Mouse (Mus musculus): ENCODE measurements at regions not wholly inside any gene's neighbourhood (a gene's known extent, or its start where the extent isn't known, plus 50 kb on each side); places are given as distances from the start of the nearest gene placed in this dataset.

- DNase-seq (ENCODE audit: low read depth, low spot score): no peak
Observed at GRCm38 (mm10) chr7:71214500-71215055, 136.7 kb downstream of the Gm10295 start.

DNA sequence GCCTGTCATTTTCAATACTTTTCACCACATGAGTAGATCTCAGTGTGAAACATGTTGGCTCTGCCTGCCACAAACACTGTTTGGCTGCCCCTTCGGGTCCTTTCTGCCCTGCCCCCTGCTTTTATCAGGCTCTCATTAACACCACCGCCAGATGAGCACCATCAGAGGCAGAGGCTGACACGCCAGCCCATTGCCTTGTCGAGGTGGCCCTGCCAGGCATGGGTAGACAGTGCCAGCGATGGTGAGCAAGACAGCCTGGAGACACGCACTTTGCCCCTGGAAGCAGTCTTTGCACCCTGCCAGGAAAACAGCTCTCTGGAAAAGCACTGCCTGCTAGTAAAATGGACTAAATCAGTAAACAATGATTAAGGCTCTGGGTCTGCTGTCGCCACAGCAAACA, 158.2 kb downstream of the Gm10295 start:
- no peak for DNase-seq (ENCODE audit: low read depth, low spot score)

- no peak for DNase-seq (ENCODE audit: low read depth, low spot score)
Observed at GRCm38 (mm10) chr7:71190161-71190711, 161.0 kb downstream of the Gm10295 start.

DNA sequence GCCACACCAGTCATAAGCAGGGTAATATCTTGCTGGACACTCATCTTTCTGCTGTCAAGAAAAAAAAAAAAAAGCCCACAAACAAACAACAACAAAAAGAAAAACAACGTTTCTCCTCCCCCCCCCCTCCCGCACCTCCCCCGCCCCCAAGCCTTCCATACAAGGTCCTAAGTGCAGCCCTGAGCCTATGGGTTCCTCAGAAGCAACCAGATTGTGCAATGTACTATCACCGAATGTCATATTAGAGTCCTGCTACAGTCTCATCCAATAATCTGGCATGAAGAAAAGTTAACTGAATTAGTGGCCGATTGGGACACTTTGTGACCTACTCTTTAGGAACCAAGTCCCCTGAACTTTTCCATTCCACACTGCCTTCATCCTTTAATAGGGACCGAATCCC, 161.5 kb downstream of the Gm10295 start:
- no peak for DNase-seq (ENCODE audit: low read depth, low spot score)

- DNase-seq (ENCODE audit: low read depth, low spot score): no peak
Observed at GRCm38 (mm10) chr7:71188119-71188518, 163.2 kb downstream of the Gm10295 start.

DNA sequence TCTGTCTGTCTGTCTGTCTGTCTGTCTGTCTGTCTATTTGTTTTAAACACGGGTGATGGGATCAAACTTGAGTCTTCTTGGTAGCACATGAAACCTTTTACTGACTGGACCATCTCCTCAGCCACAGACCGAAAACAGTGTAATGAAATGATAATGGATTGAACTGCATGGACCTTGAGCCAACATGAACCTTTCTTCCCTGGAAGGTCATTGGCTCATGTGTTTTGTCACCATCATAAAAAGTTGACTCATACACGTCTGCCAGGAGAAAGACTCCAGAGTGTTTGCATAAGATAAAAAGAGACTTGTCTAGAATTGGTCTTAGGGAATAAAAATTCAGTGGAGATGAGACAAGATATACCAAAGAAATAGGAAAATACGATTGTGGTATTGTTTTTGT, 176.4 kb downstream of the Gm10295 start:
- no peak for DNase-seq (ENCODE audit: low read depth, low spot score)

DNA sequence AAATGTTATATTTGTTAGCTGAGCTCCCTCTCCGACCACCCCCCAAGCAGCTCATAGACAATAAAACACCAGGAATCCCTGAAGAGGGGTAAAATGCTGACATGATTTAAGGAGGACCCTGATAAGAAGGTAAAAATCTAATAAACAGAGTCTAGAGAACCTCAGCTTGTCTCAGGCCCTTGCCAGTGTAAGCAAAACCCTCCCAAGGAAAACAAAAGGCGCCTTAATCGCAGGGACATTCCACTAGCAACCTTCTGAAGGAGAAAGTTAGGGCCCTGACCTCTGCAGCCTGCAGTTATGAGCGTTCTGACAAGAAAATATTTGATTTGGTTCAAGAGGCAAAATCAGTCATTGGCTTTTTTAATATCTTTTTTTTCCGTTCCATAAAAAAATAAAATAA, 212.2 kb downstream of the Gm10295 start:
- DNase-seq (ENCODE audit: low read depth, low spot score): no peak

DNA sequence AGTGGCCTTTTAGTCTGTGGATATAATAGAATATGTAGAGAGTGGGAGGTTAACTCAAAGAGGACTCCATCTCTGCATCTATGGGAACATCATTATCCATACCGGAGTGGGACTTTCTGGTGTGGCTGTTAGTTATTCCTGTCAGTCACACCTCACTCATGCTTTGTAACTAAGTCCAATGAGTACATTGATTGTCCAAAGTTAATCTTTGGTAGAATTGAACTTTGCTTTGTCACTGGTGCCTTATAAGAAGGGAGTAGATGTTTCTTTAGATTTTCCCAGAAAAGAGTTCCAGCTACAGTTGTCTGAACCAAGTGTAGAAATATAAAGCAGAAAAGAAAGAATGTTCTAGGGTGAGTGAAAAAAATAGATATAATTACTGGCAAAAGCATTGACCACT, 221.3 kb downstream of the Gm10295 start:
- DNase-seq (ENCODE audit: low read depth, low spot score): no peak

- DNase-seq (ENCODE audit: low read depth, low spot score): no peak
Observed at GRCm38 (mm10) chr7:71128928-71129327, 222.4 kb downstream of the Gm10295 start.

DNA sequence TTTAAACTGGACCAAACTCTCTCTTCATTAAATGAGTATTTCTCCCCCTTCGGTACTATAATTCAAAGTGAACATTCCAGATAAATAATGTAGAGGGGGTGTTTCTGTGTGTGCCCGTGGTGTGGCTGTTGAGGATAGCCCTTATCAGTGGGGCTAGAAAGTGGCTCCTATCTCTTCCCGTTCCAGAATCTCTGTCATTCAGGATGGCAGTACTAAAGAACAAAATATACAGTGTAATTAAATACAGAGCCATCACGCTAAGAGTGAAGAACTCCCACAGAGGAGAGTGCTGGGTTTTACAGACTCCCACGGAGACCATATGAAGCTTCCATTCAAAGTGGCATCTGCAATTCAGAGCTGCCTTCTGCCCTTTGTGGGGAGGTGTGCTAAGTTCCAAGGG, 229.8 kb downstream of the Gm10295 start:
- DNase-seq (ENCODE audit: low read depth, low spot score): no peak

DNA sequence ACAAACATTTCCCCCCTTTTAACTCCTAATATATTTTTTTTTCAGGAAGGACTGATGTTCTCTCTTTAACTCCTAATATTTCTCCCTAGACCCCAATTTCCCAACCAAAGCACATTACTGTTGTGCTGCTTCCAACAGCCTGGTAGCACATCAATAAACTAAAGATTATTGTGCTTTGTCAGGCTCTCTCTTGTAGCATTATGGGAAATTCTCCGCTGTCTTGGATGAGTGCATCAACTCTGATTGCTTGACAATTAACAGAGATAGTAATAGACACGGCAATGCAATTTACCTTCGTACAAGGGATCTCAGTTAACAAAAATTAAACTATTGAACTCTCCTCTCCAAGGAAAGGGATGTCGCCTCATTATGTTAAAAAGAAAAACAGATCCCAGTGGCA, 230.3 kb downstream of the Gm10295 start:
- no peak for DNase-seq (ENCODE audit: low read depth, low spot score)

GRCm38 (mm10) chr7:71119987-71120386, 231.3 kb downstream of the Gm10295 start:
- no peak for DNase-seq (ENCODE audit: low read depth, low spot score)

GRCm38 (mm10) chr7:71107101-71107500, 244.2 kb downstream of the Gm10295 start:
- DNase-seq (ENCODE audit: low read depth, low spot score): no peak

GRCm38 (mm10) chr7:71100266-71100665, 251.0 kb downstream of the Gm10295 start:
- no peak for DNase-seq (ENCODE audit: low read depth, low spot score)

- DNase-seq (ENCODE audit: low read depth, low spot score): no peak
Observed at GRCm38 (mm10) chr7:71098276-71098675, 253.0 kb downstream of the Gm10295 start.

- no peak for DNase-seq (ENCODE audit: low read depth, low spot score)
Observed at GRCm38 (mm10) chr7:71093301-71093939, 257.9 kb downstream of the Gm10295 start.

- no peak for DNase-seq (ENCODE audit: low read depth, low spot score)
Observed at GRCm38 (mm10) chr7:71092825-71093224, 258.5 kb downstream of the Gm10295 start.

GRCm38 (mm10) chr7:71092301-71092700, 259.0 kb downstream of the Gm10295 start:
- no peak for DNase-seq (ENCODE audit: low read depth, low spot score)

DNA sequence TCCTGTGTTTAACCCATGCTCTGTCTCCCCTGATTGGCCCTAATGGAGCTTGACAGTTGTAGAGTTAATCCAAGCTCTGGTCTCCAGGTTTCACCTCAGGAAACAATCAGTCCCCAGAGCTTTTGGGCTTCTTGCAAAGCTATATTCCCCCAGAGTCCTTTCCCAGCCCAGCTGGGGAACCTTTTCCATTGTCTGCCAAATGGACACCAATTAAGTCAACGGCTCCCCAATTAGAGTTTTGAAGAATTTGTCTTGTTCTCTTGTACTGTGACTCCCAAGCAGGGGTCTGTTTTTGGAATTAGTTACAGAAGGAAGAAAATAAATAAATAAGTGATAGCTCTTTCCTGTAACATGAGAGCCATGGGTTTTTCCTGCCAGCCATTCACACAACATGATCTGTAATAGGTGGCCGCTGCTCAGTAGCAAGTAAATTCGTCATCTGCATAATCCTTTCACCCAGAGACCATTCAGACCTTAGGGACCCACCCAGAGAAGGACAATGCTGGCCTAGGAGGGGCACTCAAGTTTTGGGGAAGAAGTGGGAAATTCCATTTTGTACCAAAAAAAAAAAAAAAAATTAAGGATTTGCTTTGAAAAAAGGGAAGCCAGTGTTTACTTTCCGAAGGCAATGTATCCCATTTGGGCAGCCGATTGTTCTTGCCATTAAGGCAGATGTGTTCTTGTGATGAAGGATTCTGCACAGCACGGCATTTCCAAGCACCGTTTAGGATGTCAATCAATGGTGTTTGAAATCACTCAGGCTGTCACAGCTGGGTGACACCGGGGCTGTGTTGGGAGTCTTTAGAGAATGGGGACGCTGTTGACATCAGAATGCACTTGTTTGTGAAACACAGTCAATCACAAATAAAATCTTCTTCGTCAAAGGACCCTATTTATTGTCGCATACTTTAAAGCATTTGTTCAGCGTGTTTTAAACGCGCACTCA, 286.6 kb downstream of the Gm10295 start:
- peak; percentile 34 for DNase-seq (ENCODE audit: low read depth, low spot score)

- DNase-seq (ENCODE audit: low read depth, low spot score): no peak
Observed at GRCm38 (mm10) chr7:71050825-71051224, 300.5 kb downstream of the Gm10295 start.

GRCm38 (mm10) chr7:71047201-71047600, 304.1 kb downstream of the Gm10295 start:
- no peak for DNase-seq (ENCODE audit: low read depth, low spot score)

GRCm38 (mm10) chr7:71046596-71046995, 304.7 kb downstream of the Gm10295 start:
- peak; percentile 18 for DNase-seq (ENCODE audit: low read depth, low spot score)
